Mouse (Mus musculus) liver, embryonic 13.5 days (tissue): ENCODE data around the gene Opn1sw. TPM values are rescaled to one million over a fixed set of nuclear protein-coding genes. Genes with fewer than 3 reads are reported as not detected.

Source experiments
- ATAC-seq: fragments of 200-750 bp; cut with Nextera tagmentation; 2 replicates; pipeline ENCODE4 v1.8.0; 2017; ENCODE audit warnings: low read depth, mild to moderate bottlenecking, moderate number of reproducible peaks, moderate library complexity
- DNase-seq: peaks from one replicate; pipeline ENCODE4 v3.0.0; 2022
- H3K27ac ChIP-seq: fragments of 300-500 bp; sonication (generic); 2 replicates; pipeline ENCODE4 v1.5.1; 2015; ENCODE audit warnings: moderate library complexity, mild to moderate bottlenecking, inconsistent platforms
- H3K27me3 ChIP-seq: fragments of 300-500 bp; sonication (generic); 2 replicates; pipeline ENCODE4 v1.6.1; 2015; ENCODE audit warnings: mild to moderate bottlenecking, inconsistent platforms
- H3K36me3 ChIP-seq: fragments of 300-500 bp; sonication (generic); 2 replicates; pipeline ENCODE4 v1.6.1; 2015; ENCODE audit warnings: mild to moderate bottlenecking, inconsistent platforms
- H3K4me1 ChIP-seq: fragments of 300-500 bp; sonication (generic); replicated peaks from 2 replicates; pipeline ENCODE4 v1.6.1; 2015; ENCODE audit warnings: inconsistent platforms
- H3K4me2 ChIP-seq: fragments of 300-500 bp; sonication (generic); 2 replicates; pipeline ENCODE4 v1.6.1; 2015; ENCODE audit warnings: inconsistent platforms, mild to moderate bottlenecking, moderate library complexity
- H3K4me3 ChIP-seq: fragments of 300-500 bp; sonication (generic); replicated peaks from 2 replicates; pipeline ENCODE4 v1.5.1; 2015; ENCODE audit warnings: mild to moderate bottlenecking, inconsistent platforms
- H3K9ac ChIP-seq: fragments of 300-500 bp; sonication (generic); 2 replicates; pipeline ENCODE4 v1.6.1; 2015; ENCODE audit warnings: mild to moderate bottlenecking, inconsistent platforms
- H3K9me3 ChIP-seq: fragments of 300-500 bp; sonication (generic); replicated peaks from 2 replicates; pipeline ENCODE4 v1.6.1; 2016; ENCODE audit warnings: inconsistent platforms
- WGBS: fragments of 180-500 bp; shearing (Covaris S2); methylation state at CpG from one replicate; pipeline ENCODE4 v1.1.7; 2015; ENCODE audit not compliant: insufficient replicate concordance; 5-methylcytosine and 5-hydroxymethylcytosine counted together
- polyA plus RNA-seq: library from polyadenylated mRNA; unstranded; fragments of >200 nt; fragmentation: Nextera tagmentation; extraction: Ambion mirVana; gene quantifications from 2 replicates; pipeline ENCODE4 v1.2.1, GENCODE M21; 2015

The Opn1sw gene
- polyA plus RNA-seq, 1 experiment from 2014 or later = not detected

- Histone ChIP-seq H3K9me3 (no peaks in the 10 kb centered on the region), H3K9ac (no peak overlapping the region), H3K4me3 (no peak overlapping the region), H3K27ac (no peak overlapping the region), H3K4me2 (no peak overlapping the region), H3K36me3 (no peaks in the 10 kb centered on the region), H3K27me3 (peaks cover 42% of the 10 kb centered on the region), H3K4me1 (peaks cover 2% of the 10 kb centered on the region; the same call in 1 of the 2 replicates)
- no peak for ATAC-seq
- no peak for DNase-seq
- 46% methylated on average over 4 of the region's 4 CpGs for WGBS
These were observed 39.9 kb upstream of the Opn1sw start for GRCm38 (mm10) chr6:29428171-29428570.

- no peak overlapping the region for H3K4me3 ChIP-seq
- no peak overlapping the region for H3K4me2 ChIP-seq
- H3K9me3 ChIP-seq = no peaks in the 10 kb centered on the region
- no peaks in the 10 kb centered on the region for H3K36me3 ChIP-seq
- H3K4me1 ChIP-seq = no peaks in the 10 kb centered on the region
- DNase-seq (no peak), ATAC-seq (no peak)
- H3K9ac ChIP-seq = no peak overlapping the region
- H3K27me3 ChIP-seq = peaks cover 24% of the 10 kb centered on the region
- 66% methylated on average over 6 of the region's 6 CpGs for WGBS
- H3K27ac ChIP-seq = no peak overlapping the region
These were observed 38.1 kb upstream of the Opn1sw start for GRCm38 (mm10) chr6:29426331-29426730.

GRCm38 (mm10) chr6:29425118-29425517 is 36.9 kb upstream of the Opn1sw start:
- ATAC-seq (no peak), DNase-seq (no peak)
- Histone ChIP-seq H3K36me3 (no peaks in the 10 kb centered on the region), H3K27me3 (peaks cover 12% of the 10 kb centered on the region; the same call in 1 of the 2 replicates), H3K9me3 (no peaks in the 10 kb centered on the region), H3K9ac (no peak overlapping the region), H3K27ac (no peak overlapping the region), H3K4me2 (no peak overlapping the region), H3K4me1 (no peaks in the 10 kb centered on the region), H3K4me3 (no peak overlapping the region)
- 73% methylated on average over 8 of the region's 8 CpGs for WGBS

- no peak for DNase-seq
- Histone ChIP-seq H3K27ac (no peak overlapping the region), H3K4me2 (no peak overlapping the region), H3K36me3 (no peaks in the 10 kb centered on the region), H3K4me3 (no peak overlapping the region), H3K27me3 (peaks cover 14% of the 10 kb centered on the region), H3K9me3 (no peaks in the 10 kb centered on the region), H3K4me1 (no peaks in the 10 kb centered on the region), H3K9ac (no peak overlapping the region)
- no peak for ATAC-seq
- WGBS = 39% methylated on average over 2 of the region's 2 CpGs
These were observed 32.3 kb upstream of the Opn1sw start for GRCm38 (mm10) chr6:29420596-29420995.

GRCm38 (mm10) chr6:29415446-29415845 is 27.2 kb upstream of the Opn1sw start:
- no peak overlapping the region for H3K9ac ChIP-seq
- WGBS = 50% methylated on average over 9 of the region's 9 CpGs
- DNase-seq (no peak), ATAC-seq (no peak)
- H3K4me2 ChIP-seq = no peak overlapping the region
- no peaks in the 10 kb centered on the region for H3K36me3 ChIP-seq
- no peaks in the 10 kb centered on the region for H3K4me1 ChIP-seq
- no peak overlapping the region for H3K4me3 ChIP-seq
- no peak overlapping the region for H3K27ac ChIP-seq
- peaks cover 17% of the 10 kb centered on the region for H3K27me3 ChIP-seq
- H3K9me3 ChIP-seq = no peaks in the 10 kb centered on the region

- Histone ChIP-seq H3K4me2 (no peak overlapping the region), H3K27me3 (peaks cover 31% of the 10 kb centered on the region), H3K4me1 (0 out of 2 replicates have a peak, but pooled peaks cover 4% of the 10 kb centered on the region), H3K4me3 (no peak overlapping the region), H3K9me3 (no peaks in the 10 kb centered on the region), H3K27ac (no peak overlapping the region), H3K9ac (no peak overlapping the region), H3K36me3 (no peaks in the 10 kb centered on the region)
- ATAC-seq = no peak
- DNase-seq = no peak
- 68% methylated on average over 6 of the region's 6 CpGs for WGBS
These were observed 18.1 kb upstream of the Opn1sw start for GRCm38 (mm10) chr6:29406412-29406811.

GRCm38 (mm10) chr6:29402693-29403342 is 14.6 kb upstream of the Opn1sw start:
- Histone ChIP-seq H3K36me3 (no peaks in the 10 kb centered on the region), H3K4me3 (no peak overlapping the region; the same call in 1 of the 2 replicates), H3K9me3 (no peaks in the 10 kb centered on the region), H3K27ac (no peak overlapping the region), H3K4me2 (peak overlapping the region; percentile 29; the same call in 1 of the 2 replicates), H3K9ac (no peak overlapping the region), H3K27me3 (peaks cover 64% of the 10 kb centered on the region), H3K4me1 (0 out of 2 replicates have a peak, but pooled peaks cover 4% of the 10 kb centered on the region)
- no peak for ATAC-seq
- peak; percentile 10 for DNase-seq
- whole genome bisulfite sequencing = 7% methylated on average over 32 of the region's 34 CpGs

GRCm38 (mm10) chr6:29399851-29400250 is 11.6 kb upstream of the Opn1sw start:
- 68% methylated on average over 4 of the region's 4 CpGs for WGBS
- H3K9me3 ChIP-seq = no peaks in the 10 kb centered on the region
- H3K27me3 ChIP-seq = peaks cover 93% of the 10 kb centered on the region
- H3K4me1 ChIP-seq = peaks cover 10% of the 10 kb centered on the region
- H3K4me2 ChIP-seq = no peak overlapping the region
- DNase-seq = no peak
- no peak for ATAC-seq
- H3K36me3 ChIP-seq = no peaks in the 10 kb centered on the region
- H3K9ac ChIP-seq = no peak overlapping the region
- H3K4me3 ChIP-seq = no peak overlapping the region
- no peak overlapping the region for H3K27ac ChIP-seq

GRCm38 (mm10) chr6:29397575-29397974 is 9.3 kb upstream of the Opn1sw start:
- WGBS = 23% methylated on average over 6 of the region's 6 CpGs
- Histone ChIP-seq H3K9ac (no peak overlapping the region), H3K4me3 (no peak overlapping the region), H3K4me1 (peaks cover 7% of the 10 kb centered on the region), H3K36me3 (no peaks in the 10 kb centered on the region), H3K4me2 (no peak overlapping the region), H3K9me3 (no peaks in the 10 kb centered on the region), H3K27me3 (peaks cover 95% of the 10 kb centered on the region), H3K27ac (no peak overlapping the region)
- no peak for DNase-seq
- no peak for ATAC-seq

- Histone ChIP-seq H3K4me3 (peak overlapping the region; percentile 55), H3K4me1 (peaks cover 6% of the 10 kb centered on the region), H3K9me3 (no peaks in the 10 kb centered on the region), H3K36me3 (no peaks in the 10 kb centered on the region), H3K27ac (no peak overlapping the region), H3K27me3 (peaks cover 95% of the 10 kb centered on the region), H3K9ac (peak overlapping the region; percentile 47), H3K4me2 (peak overlapping the region; percentile 67)
- DNase-seq (no peak), ATAC-seq (no peak; the same call in 1 of the 2 replicates)
- 12% methylated on average over 24 of the region's 24 CpGs for WGBS
These were observed 8.7 kb upstream of the Opn1sw start for GRCm38 (mm10) chr6:29396714-29397540.

GRCm38 (mm10) chr6:29395910-29396713 is 7.8 kb upstream of the Opn1sw start, which contains the start of gene Ccdc136:
Gene Ccdc136, plus strand, starts transcription at chr6:29396309.
- Histone ChIP-seq H3K4me3 (peak within 1 kb of the TSS; percentile 55), H3K9me3 (no peaks in the 10 kb centered on the region), H3K27ac (no peak within 1 kb of the TSS), H3K36me3 (no peaks in the 10 kb centered on the region), H3K4me2 (peak within 1 kb of the TSS; percentile 67), H3K27me3 (peaks cover 92% of the 10 kb centered on the region), H3K4me1 (peaks cover 6% of the 10 kb centered on the region), H3K9ac (peak within 1 kb of the TSS; percentile 47)
- DNase-seq (peak; percentile 9), ATAC-seq (peak; percentile 59)
- WGBS = 2% methylated on average over 43 of the region's 49 CpGs
